11 mouse cellular contexts compared by ENCODE assay signal in genomic region chr10:127043187-127043586, GRCm38 (mm10). TPM values are rescaled to one million over a fixed set of nuclear protein-coding genes. Genes with fewer than 3 reads are reported as not detected.
DNase-seq lines count a peak whose midpoint lies in the region; ATAC-seq lines count a peak whose summit lies in the region.
"Had no signal": no experiment of that assay in that cellular context is flagged by ENCODE, and none has a peak within 500 bp of the region (broad histone marks: within the 10 kb centered on the region; RNA-seq: fewer than 3 reads in every experiment).

No protein-coding gene starts in this region.

- H3K27ac ChIP-seq in midbrain, embryonic 10.5 days (replicated peaks): no peak overlapping the region
- no peak overlapping the region for H3K27ac ChIP-seq in midbrain, embryonic 15.5 days
- no peak overlapping the region for H3K27ac ChIP-seq in neural tube, embryonic 15.5 days (replicated peaks)
- H3K27ac ChIP-seq: neural tube, embryonic 13.5 days had no signal

- peaks cover 34% of the 10 kb centered on the region for H3K27me3 ChIP-seq in midbrain, embryonic 10.5 days (ENCODE audit: low read depth, poor library complexity, severe bottlenecking)
- peaks cover 15% of the 10 kb centered on the region for H3K27me3 ChIP-seq in midbrain, embryonic 15.5 days (replicated peaks)
- H3K27me3 ChIP-seq in neural tube, embryonic 15.5 days (replicated peaks): peaks cover 16% of the 10 kb centered on the region

- H3K4me3 ChIP-seq in midbrain, embryonic 10.5 days: peak overlapping the region; percentile 77; the same call in 1 of the 2 replicates
- H3K4me3 ChIP-seq in midbrain, embryonic 15.5 days: no peak overlapping the region; the same call in 1 of the 2 replicates
- H3K4me3 ChIP-seq in neural tube, embryonic 15.5 days (replicated peaks): no peak overlapping the region

- DNase-seq in midbrain, embryonic 10.5 days (ENCODE audit: low spot score): no peak
- DNase-seq in kidney, adult 11 months: peak; percentile 94
- DNase-seq in kidney, postnatal 10 days: peak; percentile 75
- DNase-seq in heart, postnatal 14 days: no peak
- DNase-seq in lung, postnatal 4 days: no peak
- DNase-seq: cerebellum, postnatal 14 days; thymus, postnatal 25 days had no signal

- intact Hi-C loops in heart, postnatal 14 days (cut with DNase I): no loop called here

- peaks cover 30% of the 10 kb centered on the region for H3K4me1 ChIP-seq in midbrain, embryonic 10.5 days
- peaks cover 16% of the 10 kb centered on the region for H3K4me1 ChIP-seq in midbrain, embryonic 15.5 days
- H3K4me1 ChIP-seq in neural tube, embryonic 15.5 days: peaks cover 19% of the 10 kb centered on the region

- WGBS in midbrain, embryonic 10.5 days: 60% methylated on average over 6 of the region's 6 CpGs
- 56% methylated on average over 6 of the region's 6 CpGs for WGBS in midbrain, embryonic 15.5 days
- 87% methylated on average over 6 of the region's 6 CpGs for WGBS in neural tube, embryonic 15.5 days

- H3K9ac ChIP-seq in midbrain, embryonic 15.5 days: no peak overlapping the region
- no peak overlapping the region for H3K9ac ChIP-seq in neural tube, embryonic 15.5 days (replicated peaks)

- peaks cover 29% of the 10 kb centered on the region for H3K36me3 ChIP-seq in midbrain, embryonic 10.5 days
- no peaks in the 10 kb centered on the region for H3K36me3 ChIP-seq in midbrain, embryonic 15.5 days (replicated peaks)
- H3K36me3 ChIP-seq in neural tube, embryonic 15.5 days: peaks cover 11% of the 10 kb centered on the region; the same call in 1 of the 2 replicates

- H3K9me3 ChIP-seq in midbrain, embryonic 10.5 days (replicated peaks): no peaks in the 10 kb centered on the region
- H3K9me3 ChIP-seq in midbrain, embryonic 15.5 days: no peaks in the 10 kb centered on the region
- no peaks in the 10 kb centered on the region for H3K9me3 ChIP-seq in neural tube, embryonic 15.5 days (replicated peaks)
- H3K9me3 ChIP-seq: G1E; neural tube, embryonic 13.5 days had no signal

- no peak overlapping the region for H3K4me2 ChIP-seq in midbrain, embryonic 15.5 days
- peak overlapping the region; percentile 99; the same call in 1 of the 2 replicates for H3K4me2 ChIP-seq in neural tube, embryonic 15.5 days

- no peak for ATAC-seq in midbrain, embryonic 15.5 days (replicated peaks)
- ATAC-seq in neural tube, embryonic 15.5 days (ENCODE audit: low FRiP score): no peak

RNA-seq across cellular contexts. Expression of gene Eef1akmt3, which starts 1.9 kb away (rescaled TPM):
- polyA plus RNA-seq in midbrain, embryonic 10.5 days (2016; fragmentation: Nextera tagmentation; extraction: Ambion mirVana): 0.19 and 0.26 TPM in 2 replicates
- 0.08 and 0.37 TPM in 2 replicates for polyA plus RNA-seq in midbrain, embryonic 15.5 days (2015; fragmentation: Nextera tagmentation; extraction: Ambion mirVana)
- polyA plus RNA-seq in neural tube, embryonic 15.5 days (2015; fragmentation: Nextera tagmentation; extraction: Ambion mirVana): 0.27 and 0.51 TPM in 2 replicates
- total RNA-seq in heart, postnatal 14 days (2021): under 1 TPM in 1 of 2 experiments, not detected in 1; 0.12 TPM

RNA-seq across cellular contexts. Expression of gene Mettl1, which starts 2.0 kb away (rescaled TPM):
- polyA plus RNA-seq in midbrain, embryonic 10.5 days (2016; fragmentation: Nextera tagmentation; extraction: Ambion mirVana): 54.3 and 56.7 TPM in 2 replicates
- 20.5 and 21.7 TPM in 2 replicates for polyA plus RNA-seq in midbrain, embryonic 15.5 days (2015; fragmentation: Nextera tagmentation; extraction: Ambion mirVana)
- polyA plus RNA-seq in neural tube, embryonic 15.5 days (2015; fragmentation: Nextera tagmentation; extraction: Ambion mirVana): 24.3 and 29.6 TPM in 2 replicates
- total RNA-seq in heart, postnatal 14 days (2021): 1 to 10 TPM; 5.0 to 6.0 TPM

RNA-seq across cellular contexts. Expression of gene Cyp27b1, which starts 4.9 kb away (rescaled TPM):
- 0.07 and 0.22 TPM in 2 replicates for polyA plus RNA-seq in midbrain, embryonic 10.5 days (2016; fragmentation: Nextera tagmentation; extraction: Ambion mirVana)
- polyA plus RNA-seq in midbrain, embryonic 15.5 days (2015; fragmentation: Nextera tagmentation; extraction: Ambion mirVana): 0.06 and 0.18 TPM in 2 replicates
- 0.11 and 0.14 TPM in 2 replicates for polyA plus RNA-seq in neural tube, embryonic 15.5 days (2015; fragmentation: Nextera tagmentation; extraction: Ambion mirVana)
- under 1 TPM; 0.27 to 0.50 TPM for total RNA-seq in heart, postnatal 14 days (2021)

RNA-seq across cellular contexts. Expression of gene Tsfm, which starts 12.5 kb away (rescaled TPM):
- 101 and 107 TPM in 2 replicates for polyA plus RNA-seq in midbrain, embryonic 10.5 days (2016; fragmentation: Nextera tagmentation; extraction: Ambion mirVana)
- 57.3 and 62.7 TPM in 2 replicates for polyA plus RNA-seq in midbrain, embryonic 15.5 days (2015; fragmentation: Nextera tagmentation; extraction: Ambion mirVana)
- 66.6 and 71.0 TPM in 2 replicates for polyA plus RNA-seq in neural tube, embryonic 15.5 days (2015; fragmentation: Nextera tagmentation; extraction: Ambion mirVana)
- 10 to 100 TPM; 49.8 to 60.5 TPM for total RNA-seq in heart, postnatal 14 days (2021)

RNA-seq across cellular contexts. Expression of gene March9, which starts 16.8 kb away (rescaled TPM):
- polyA plus RNA-seq in midbrain, embryonic 10.5 days (2016; fragmentation: Nextera tagmentation; extraction: Ambion mirVana): 1.3 and 1.7 TPM in 2 replicates
- 8.4 and 8.9 TPM in 2 replicates for polyA plus RNA-seq in midbrain, embryonic 15.5 days (2015; fragmentation: Nextera tagmentation; extraction: Ambion mirVana)
- 5.9 and 7.4 TPM in 2 replicates for polyA plus RNA-seq in neural tube, embryonic 15.5 days (2015; fragmentation: Nextera tagmentation; extraction: Ambion mirVana)
- 1 to 10 TPM; 1.6 TPM for total RNA-seq in heart, postnatal 14 days (2021)

Comparison
In these comparisons a context has a peak if more than half of its experiments do, and no peak if none do; other contexts are left out.
1. DNase-seq: peak in kidney, adult 11 months (single experiment) and kidney, postnatal 10 days (single experiment); none in midbrain, embryonic 10.5 days (single experiment), heart, postnatal 14 days (0 of 2) and lung, postnatal 4 days (0 of 2).